Mouse (Mus musculus) liver, adult 2 months (tissue): ENCODE data around the gene Ctsd. TPM values are rescaled to one million over a fixed set of nuclear protein-coding genes. Genes with fewer than 3 reads are reported as not detected.

Experiments used
- DNase-seq: peaks from one replicate; pipeline ENCODE4 v3.0.0-alpha.2; 2011; ENCODE audit warnings: low read depth, low spot score; ENCODE audit errors: extremely low read depth
- H3K27ac ChIP-seq: fragments of 200-500 bp; replicated peaks from 2 replicates; pipeline ENCODE4 v1.5.1; 2012; ENCODE audit warnings: low read depth, mild to moderate bottlenecking, control low read depth, inconsistent platforms, low read length; ENCODE audit not compliant: insufficient read depth
- H3K27me3 ChIP-seq: fragments of 200-500 bp; 2 replicates; pipeline ENCODE4 v1.6.1; 2012; ENCODE audit warnings: mild to moderate bottlenecking, moderate library complexity, low read length, inconsistent platforms; ENCODE audit not compliant: control insufficient read depth, insufficient read depth
- H3K36me3 ChIP-seq: fragments of 200-500 bp; 2 replicates; pipeline ENCODE4 v1.6.1; 2012; ENCODE audit warnings: low read length, inconsistent platforms; ENCODE audit not compliant: control insufficient read depth, insufficient read depth
- H3K4me1 ChIP-seq: fragments of 200-500 bp; 2 replicates; pipeline ENCODE4 v1.6.1; 2011; ENCODE audit warnings: low read length; ENCODE audit not compliant: control insufficient read depth, insufficient read depth
- H3K4me3 ChIP-seq: fragments of 200-500 bp; 2 replicates; pipeline ENCODE4 v1.5.1; 2011; ENCODE audit warnings: low read depth, mild to moderate bottlenecking, control low read depth, low read length, moderate library complexity; ENCODE audit not compliant: insufficient read depth
- H3K79me2 ChIP-seq: fragments of 200-500 bp; 2 replicates; pipeline ENCODE4 v1.6.1; 2012; ENCODE audit warnings: inconsistent platforms, mild to moderate bottlenecking, low read length, moderate library complexity; ENCODE audit not compliant: control insufficient read depth, insufficient read depth
- H3K9ac ChIP-seq: fragments of 200-500 bp; 2 replicates; pipeline ENCODE4 v1.6.1; 2012; ENCODE audit warnings: low read depth, mild to moderate bottlenecking, control low read depth, inconsistent platforms, low read length
- CTCF ChIP-seq: fragments of 200-500 bp; IDR thresholded peaks from 2 replicates; pipeline ENCODE4 v1.5.1; 2011; ENCODE audit warnings: low read depth, low read length, control low read depth
- POLR2A ChIP-seq: fragments of 200-500 bp; IDR thresholded peaks from 2 replicates; pipeline ENCODE4 v1.6.1; 2011; ENCODE audit warnings: low read length, control low read depth; ENCODE audit not compliant: insufficient read depth; ENCODE audit errors: extremely low read depth
- WGBS: fragments of 180-500 bp; shearing (Covaris S2); methylation state at CpG from one replicate; pipeline ENCODE4 v1.1.7; 2018; 5-methylcytosine and 5-hydroxymethylcytosine counted together
- polyA plus RNA-seq: library from polyadenylated mRNA; depleted of rRNA; stranded (reverse); fragments of >200 nt; gene quantifications from 2 replicates; pipeline ENCODE4 v1.2.3, GENCODE M21; 2012; rRNA removed
- total RNA-seq: library from RNA; depleted of rRNA; stranded (reverse); fragments of >200 nt; gene quantifications from 2 replicates; pipeline ENCODE4 v1.2.3, GENCODE M21; 2014; rRNA removed

Gene Ctsd
- 215 and 244 TPM in 2 replicates for total RNA-seq
- polyA plus RNA-seq: 355 and 444 TPM in 2 replicates

GRCm38 (mm10) chr7:142387419-142388148 lies at the start of gene Ctsd:
TSS of gene Ctsd (minus strand) at chr7:142388038.
- peak within 1 kb of the TSS; percentile 78 for H3K27ac ChIP-seq
- H3K9ac ChIP-seq: peak within 1 kb of the TSS; percentile 87
- peak; percentile 88 for DNase-seq
- peak within 1 kb of the TSS; percentile 78 for H3K4me3 ChIP-seq
- WGBS: under 1% methylated on average over 55 of the region's 55 CpGs
- H3K36me3 ChIP-seq: peaks cover 21% of the 10 kb centered on the region
- no peaks in the 10 kb centered on the region for H3K27me3 ChIP-seq
- TF ChIP-seq CTCF (no peak), POLR2A (peak; percentile 93)
- peaks cover 17% of the 10 kb centered on the region; the same call in 1 of the 2 replicates for H3K79me2 ChIP-seq
- peaks cover 14% of the 10 kb centered on the region for H3K4me1 ChIP-seq

- H3K36me3 ChIP-seq: no peaks in the 10 kb centered on the region
- no peaks in the 10 kb centered on the region for H3K79me2 ChIP-seq
- H3K4me1 ChIP-seq: no peaks in the 10 kb centered on the region
- TF ChIP-seq CTCF (no peak), POLR2A (no peak)
- WGBS: 89% methylated on average over 5 of the region's 5 CpGs
- H3K9ac ChIP-seq: no peak overlapping the region
- H3K27me3 ChIP-seq: no peaks in the 10 kb centered on the region
- no peak overlapping the region for H3K27ac ChIP-seq
- H3K4me3 ChIP-seq: no peak overlapping the region
- no peak for DNase-seq
Observed at GRCm38 (mm10) chr7:142437324-142437723, 49.5 kb upstream of the Ctsd start.

- Histone ChIP-seq H3K79me2 (no peaks in the 10 kb centered on the region), H3K4me3 (no peak overlapping the region), H3K9ac (no peak overlapping the region), H3K27me3 (no peaks in the 10 kb centered on the region), H3K36me3 (no peaks in the 10 kb centered on the region), H3K4me1 (no peaks in the 10 kb centered on the region), H3K27ac (no peak overlapping the region)
- TF ChIP-seq POLR2A (no peak), CTCF (peak; percentile 72)
- peak; percentile 30 for DNase-seq
- 16% methylated on average over 4 of the region's 4 CpGs for WGBS
Observed at GRCm38 (mm10) chr7:142435524-142435923, 47.7 kb upstream of the Ctsd start.

GRCm38 (mm10) chr7:142434137-142434865 lies 46.5 kb upstream of the Ctsd start, which contains the start of gene Syt8:
TSS of gene Syt8 (plus strand) at chr7:142434850.
- no peak for DNase-seq
- H3K4me1 ChIP-seq: no peaks in the 10 kb centered on the region
- no peak for TF ChIP-seq POLR2A
- no peak for TF ChIP-seq CTCF
- no peak within 1 kb of the TSS for H3K27ac ChIP-seq
- WGBS: 74% methylated on average over 10 of the region's 10 CpGs
- H3K27me3 ChIP-seq: no peaks in the 10 kb centered on the region
- no peak within 1 kb of the TSS for H3K9ac ChIP-seq
- H3K79me2 ChIP-seq: no peaks in the 10 kb centered on the region
- no peaks in the 10 kb centered on the region for H3K36me3 ChIP-seq
- H3K4me3 ChIP-seq: no peak within 1 kb of the TSS

- WGBS: 27% methylated on average over 19 of the region's 19 CpGs
- Histone ChIP-seq H3K79me2 (no peaks in the 10 kb centered on the region), H3K9ac (no peak overlapping the region), H3K4me1 (no peaks in the 10 kb centered on the region), H3K36me3 (no peaks in the 10 kb centered on the region), H3K27me3 (no peaks in the 10 kb centered on the region), H3K4me3 (no peak overlapping the region), H3K27ac (no peak overlapping the region)
- TF ChIP-seq CTCF (no peak), POLR2A (no peak)
- no peak for DNase-seq
Observed at GRCm38 (mm10) chr7:142433623-142434022, 45.8 kb upstream of the Ctsd start.
